Mouse (Mus musculus): Measurements from ENCODE around the gene Cpne7.
A peak's percentile ranks its signal among the peaks of the same experiment; 100 is the strongest.

Gene Cpne7

GRCm38 (mm10) chr8:123114644-123115043 lies 2.5 kb upstream of the Cpne7 start:
- no peak for DNase-seq

- DNase-seq, result no peak
These were observed 570 bp downstream of the Cpne7 start for GRCm38 (mm10) chr8:123117744-123118143.

GRCm38 (mm10) chr8:123122059-123122458 lies 4.9 kb downstream of the Cpne7 start:
- no peak for DNase-seq

- DNase-seq, result no peak
These were observed 5.5 kb downstream of the Cpne7 start for GRCm38 (mm10) chr8:123122670-123123069.

GRCm38 (mm10) chr8:123126193-123126816 lies 9.1 kb downstream of the Cpne7 start:
- DNase-seq, result no peak

- no peak for DNase-seq
These were observed 13.9 kb downstream of the Cpne7 start for GRCm38 (mm10) chr8:123131041-123131440.

GRCm38 (mm10) chr8:123132953-123133352 lies 15.8 kb downstream of the Cpne7 start:
- no peak for DNase-seq

GRCm38 (mm10) chr8:123134149-123134713 lies 17.1 kb downstream of the Cpne7 start:
- no peak for DNase-seq

GRCm38 (mm10) chr8:123135406-123135805 lies 18.2 kb downstream of the Cpne7 start:
- DNase-seq, result no peak

- no peak for DNase-seq
These were observed 18.6 kb downstream of the Cpne7 start for GRCm38 (mm10) chr8:123135806-123136205.

GRCm38 (mm10) chr8:123136287-123136686 lies 19.1 kb downstream of the Cpne7 start:
- DNase-seq, result no peak

- peak; percentile 38 for DNase-seq
These were observed 20.5 kb downstream of the Cpne7 start for GRCm38 (mm10) chr8:123137645-123138077.

GRCm38 (mm10) chr8:123138741-123139140 lies 21.6 kb downstream of the Cpne7 start:
- no peak for DNase-seq

GRCm38 (mm10) chr8:123141741-123142462 lies 24.7 kb downstream of the Cpne7 start:
- peak; percentile 34 for DNase-seq

- no peak for DNase-seq
These were observed 28.1 kb downstream of the Cpne7 start for GRCm38 (mm10) chr8:123145279-123145678.

GRCm38 (mm10) chr8:123146390-123146789 lies 29.2 kb downstream of the Cpne7 start:
- no peak for DNase-seq

- DNase-seq, result no peak
These were observed 33.6 kb downstream of the Cpne7 start for GRCm38 (mm10) chr8:123150737-123151171.

GRCm38 (mm10) chr8:123155177-123155576 lies 38.0 kb downstream of the Cpne7 start:
- no peak for DNase-seq

- no peak for DNase-seq
These were observed 39.0 kb downstream of the Cpne7 start for GRCm38 (mm10) chr8:123156070-123156773.

GRCm38 (mm10) chr8:123157888-123158465 lies 40.8 kb downstream of the Cpne7 start, which contains the start of gene Sult5a1:
Gene Sult5a1, minus strand, starts transcription at chr8:123158315.
- DNase-seq, result no peak

GRCm38 (mm10) chr8:123181391-123181790 lies 64.2 kb downstream of the Cpne7 start:
- no peak for DNase-seq
